Mouse (Mus musculus) lung, adult 2 months (tissue): Measurements from ENCODE around the gene Asic3. TPM values are rescaled to one million over a fixed set of nuclear protein-coding genes. Genes with fewer than 3 reads are reported as not detected.
"Not testable (repeated sequence)": the region's sequence is repeated elsewhere in the genome, so short reads cannot be mapped to it uniquely, and the experiment has no call there.

Experiments
- DNase-seq: peaks from one replicate; pipeline ENCODE4 v3.0.0; 2022
- H3K4me1 ChIP-seq: fragments of 200-500 bp; 2 replicates; pipeline ENCODE4 v1.6.1; 2011; ENCODE audit warnings: low read length; ENCODE audit not compliant: control insufficient read depth, insufficient read depth
- H3K4me3 ChIP-seq: fragments of 200-500 bp; replicated peaks from 2 replicates; pipeline ENCODE3; 2011; ENCODE audit warnings: low read depth, mild to moderate bottlenecking, control low read depth, low read length; ENCODE audit errors: extremely low read depth
- CTCF ChIP-seq: fragments of 200-500 bp; IDR thresholded peaks from 2 replicates; pipeline ENCODE4 v1.5.1; 2011; ENCODE audit warnings: mild to moderate bottlenecking, low read length, control low read depth; ENCODE audit not compliant: insufficient read depth
- POLR2A ChIP-seq: fragments of 200-500 bp; IDR thresholded peaks from 2 replicates; pipeline ENCODE4 v1.6.1; 2011; ENCODE audit warnings: low read depth, mild to moderate bottlenecking, control low read depth, low read length, borderline replicate concordance; ENCODE audit errors: extremely low read depth
- WGBS: fragments of 180-500 bp; shearing (Covaris S2); methylation state at CpG from one replicate; pipeline ENCODE4 v1.1.7; 2018; 5-methylcytosine and 5-hydroxymethylcytosine counted together
- polyA plus RNA-seq: library from polyadenylated mRNA; depleted of rRNA; stranded (reverse); fragments of >200 nt; gene quantifications from 2 replicates; pipeline ENCODE4 v1.2.3, GENCODE M21; 2012

Asic3 gene
- polyA plus RNA-seq, 1 experiment, result 0.50 TPM

- TF ChIP-seq CTCF (peak; percentile 60), POLR2A (peak; percentile 68; the same call in 1 of the 2 replicates)
- Histone ChIP-seq H3K4me1 (peaks cover 8% of the 10 kb centered on the region), H3K4me3 (peak overlapping the region; percentile 80)
- DNase-seq, result peak; percentile 97
- 1% methylated on average over 36 of the region's 36 CpGs for WGBS
Measured at GRCm38 (mm10) chr5:24394165-24394894, 18.9 kb upstream of the Asic3 start.

GRCm38 (mm10) chr5:24396254-24396653 lies 16.9 kb upstream of the Asic3 start:
- not testable (repeated sequence) for DNase-seq

GRCm38 (mm10) chr5:24399686-24400085 lies 13.5 kb upstream of the Asic3 start:
- TF ChIP-seq CTCF, result no peak
- no peak for TF ChIP-seq POLR2A
- Histone ChIP-seq H3K4me1 (peaks cover 2% of the 10 kb centered on the region; the same call in 1 of the 2 replicates), H3K4me3 (no peak overlapping the region)
- WGBS, result 87% methylated on average over 10 of the region's 10 CpGs
- DNase-seq, result no peak

More at GRCm38 (mm10) chr5:24396254-24396653, 16.9 kb upstream of the Asic3 start:
- WGBS, result 90% methylated on average over 6 of the region's 6 CpGs
- H3K4me1 ChIP-seq, H3K4me3 ChIP-seq: not testable (repeated sequence)

GRCm38 (mm10) chr5:24400362-24400761 lies 12.8 kb upstream of the Asic3 start:
- TF ChIP-seq POLR2A, result no peak
- 92% methylated on average over 11 of the region's 11 CpGs for WGBS
- DNase-seq, result no peak
- Histone ChIP-seq H3K4me1 (no peaks in the 10 kb centered on the region), H3K4me3 (no peak overlapping the region)

- Histone ChIP-seq H3K4me3 (no peak overlapping the region), H3K4me1 (no peaks in the 10 kb centered on the region)
- 89% methylated on average over 5 of the region's 5 CpGs for WGBS
- TF ChIP-seq CTCF (no peak), POLR2A (no peak)
- no peak for DNase-seq
Measured at GRCm38 (mm10) chr5:24400911-24401605, 12.1 kb upstream of the Asic3 start.

- WGBS, result 68% methylated on average over 9 of the region's 9 CpGs
- no peak for DNase-seq
- no peaks in the 10 kb centered on the region for H3K4me1 ChIP-seq
- no peak for TF ChIP-seq POLR2A
- no peak for TF ChIP-seq CTCF
- H3K4me3 ChIP-seq, result no peak overlapping the region
Measured at GRCm38 (mm10) chr5:24401969-24402368, 11.2 kb upstream of the Asic3 start.

- TF ChIP-seq CTCF (no peak), POLR2A (no peak)
- DNase-seq, result no peak
- WGBS, result 73% methylated on average over 6 of the region's 6 CpGs
- no peak overlapping the region for H3K4me3 ChIP-seq
- H3K4me1 ChIP-seq, result no peaks in the 10 kb centered on the region
Measured at GRCm38 (mm10) chr5:24404594-24405360, 8.4 kb upstream of the Asic3 start.

- Histone ChIP-seq H3K4me1 (no peaks in the 10 kb centered on the region), H3K4me3 (no peak overlapping the region)
- TF ChIP-seq CTCF, result no peak
- no peak for DNase-seq
- 72% methylated on average over 3 of the region's 3 CpGs for WGBS
Measured at GRCm38 (mm10) chr5:24405389-24405876, 7.8 kb upstream of the Asic3 start.

GRCm38 (mm10) chr5:24408651-24409050 lies 4.5 kb upstream of the Asic3 start:
- no peak overlapping the region for H3K4me3 ChIP-seq
- 74% methylated on average over 13 of the region's 13 CpGs for WGBS
- no peak for TF ChIP-seq CTCF
- TF ChIP-seq POLR2A, result no peak
- no peaks in the 10 kb centered on the region for H3K4me1 ChIP-seq
- DNase-seq, result no peak
